Mouse (Mus musculus) thymus, adult 2 months (tissue): ENCODE data around the gene Wdr17.

Experiments
- CTCF ChIP-seq: fragments of 200-500 bp; IDR thresholded peaks from 2 replicates; pipeline ENCODE4 v1.5.1; 2012; ENCODE audit warnings: mild to moderate bottlenecking, control low read depth, low read length, moderate library complexity, borderline replicate concordance; ENCODE audit not compliant: control insufficient read depth, poor library complexity, insufficient read depth; ENCODE audit errors: extremely low read depth
- POLR2A ChIP-seq: fragments of 200-500 bp; IDR thresholded peaks from 2 replicates; pipeline ENCODE4 v1.6.1; 2012; ENCODE audit warnings: mild to moderate bottlenecking, low read length, control low read depth, moderate library complexity; ENCODE audit not compliant: control insufficient read depth, poor library complexity, insufficient read depth; ENCODE audit errors: extremely low read depth

DNA sequence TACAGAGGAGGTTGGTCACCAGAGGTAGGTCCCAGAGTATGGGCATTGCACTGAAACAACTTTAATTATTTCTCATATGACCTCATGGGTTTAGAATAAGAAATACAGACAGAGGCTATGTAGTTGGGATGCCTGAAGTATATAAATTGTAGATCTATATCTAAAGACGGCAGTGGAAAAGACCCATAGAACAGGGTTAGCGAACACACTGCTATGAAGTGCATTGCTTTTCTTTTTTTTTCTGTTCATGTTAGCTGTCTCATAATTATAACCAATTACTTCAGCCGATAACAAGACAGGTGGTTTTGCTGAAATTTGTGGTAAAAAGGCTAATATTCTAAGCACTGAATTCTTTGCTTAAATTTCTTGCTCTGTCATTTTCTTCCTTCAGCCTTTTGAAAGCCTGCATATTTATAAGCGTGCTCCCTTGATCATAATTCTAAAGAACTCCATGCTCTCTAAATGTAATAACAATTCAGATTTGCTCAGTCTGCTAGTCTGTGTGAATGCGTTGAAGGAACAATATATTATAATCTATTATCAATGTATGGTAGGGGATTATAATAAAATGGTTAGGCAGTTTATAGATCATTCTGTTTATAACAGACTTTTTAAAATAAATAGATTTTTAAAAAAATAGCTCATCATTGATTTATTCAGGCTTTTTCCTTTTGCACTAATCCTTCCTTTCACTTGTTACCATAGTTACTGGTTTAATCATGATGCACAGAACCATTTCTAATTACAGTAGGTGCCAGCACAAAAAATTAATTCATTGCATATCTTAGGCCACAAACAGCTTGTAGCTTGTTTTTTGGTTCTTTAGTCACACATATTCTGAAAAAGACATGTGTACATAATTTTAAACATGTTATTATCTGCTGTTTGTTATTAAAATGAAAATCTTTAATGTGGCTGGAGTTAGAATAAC, 50.7 kb downstream of the Wdr17 start:
- TF ChIP-seq POLR2A, result no peak
- no peak for TF ChIP-seq CTCF
